Mouse (Mus musculus): ENCODE measurements around the gene Prss36. TPM values are rescaled to one million over a fixed set of nuclear protein-coding genes. Genes with fewer than 3 reads are reported as not detected.
"Not testable (repeated sequence)": the region's sequence is repeated elsewhere in the genome, so short reads cannot be mapped to it uniquely, and the experiment has no call there.

Gene Prss36
- polyA plus RNA-seq, 1 experiment from 2014 or later = 10.9 TPM

GRCm38 (mm10) chr7:127898179-127898956, 48.2 kb downstream of the Prss36 start:
- peaks cover 12% of the 10 kb centered on the region for H3K4me1 ChIP-seq
- H3K4me3 ChIP-seq (replicated peaks) = no peak overlapping the region
- 31% methylated on average over 10 of the region's 10 CpGs for WGBS
- H3K4me2 ChIP-seq = no peak overlapping the region
- no peak overlapping the region for H3K9ac ChIP-seq
- H3K36me3 ChIP-seq = 0 out of 2 replicates have a peak, but pooled peaks cover 6% of the 10 kb centered on the region
- no peaks in the 10 kb centered on the region for H3K9me3 ChIP-seq
- ATAC-seq (ENCODE audit: insufficient read depth, low FRiP score, low read depth) = no peak
- H3K27me3 ChIP-seq (replicated peaks) = no peaks in the 10 kb centered on the region
- peak overlapping the region; percentile 71; the same call in 1 of the 2 replicates for H3K27ac ChIP-seq

DNA sequence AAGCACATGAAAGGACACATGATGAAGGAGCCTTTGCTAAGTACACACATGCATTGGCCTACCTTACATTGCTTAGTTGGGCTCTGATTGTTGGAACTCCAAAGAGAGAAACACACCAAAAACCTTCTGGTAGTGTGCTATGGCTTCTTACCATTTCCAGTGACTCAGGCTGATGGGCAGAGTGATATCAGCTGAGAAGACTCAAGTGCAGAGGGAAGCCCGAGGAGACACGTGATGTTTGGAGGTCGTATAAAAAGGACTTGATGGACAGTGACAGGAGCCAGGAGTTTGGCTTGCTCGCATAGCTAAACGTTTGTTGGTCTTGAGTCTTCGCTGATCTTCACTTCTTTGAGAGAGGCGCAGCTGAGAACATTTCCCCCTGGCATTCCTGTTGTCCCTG, 49.0 kb downstream of the Prss36 start:
- no peak overlapping the region for H3K9ac ChIP-seq
- ATAC-seq (ENCODE audit: insufficient read depth, low FRiP score, low read depth) = no peak
- H3K27me3 ChIP-seq (replicated peaks) = no peaks in the 10 kb centered on the region
- WGBS = 88% methylated on average over 7 of the region's 7 CpGs
- H3K4me2 ChIP-seq = no peak overlapping the region
- H3K27ac ChIP-seq = no peak overlapping the region
- peaks cover 13% of the 10 kb centered on the region for H3K36me3 ChIP-seq
- no peak overlapping the region for H3K4me3 ChIP-seq (replicated peaks)
- peaks cover 12% of the 10 kb centered on the region for H3K4me1 ChIP-seq
- no peaks in the 10 kb centered on the region for H3K9me3 ChIP-seq

DNA sequence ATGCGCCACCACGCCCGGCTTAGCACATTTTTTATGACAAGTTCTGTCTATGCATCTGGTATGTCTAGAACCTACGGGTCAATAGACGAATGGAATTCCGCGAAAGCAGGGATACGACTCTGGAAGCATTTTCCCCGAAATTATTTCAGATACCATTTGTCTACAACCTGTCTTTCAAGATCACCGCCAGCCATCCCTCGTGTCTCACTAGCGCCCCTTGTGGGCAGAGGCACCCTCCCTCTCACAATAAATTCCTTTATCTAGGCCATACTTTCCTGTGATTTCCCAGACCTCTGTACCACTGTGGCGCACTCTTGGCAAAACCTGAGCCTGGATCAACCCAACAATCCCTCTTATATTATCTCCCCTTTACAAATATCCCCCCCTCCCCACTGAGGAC, 50.1 kb downstream of the Prss36 start:
- Histone ChIP-seq H3K4me2 (no peak overlapping the region), H3K27me3 (replicated peaks) (no peaks in the 10 kb centered on the region), H3K9me3 (no peaks in the 10 kb centered on the region), H3K27ac (no peak overlapping the region), H3K9ac (no peak overlapping the region), H3K36me3 (peaks cover 13% of the 10 kb centered on the region), H3K4me1 (peaks cover 12% of the 10 kb centered on the region), H3K4me3 (replicated peaks) (no peak overlapping the region)
- no peak for ATAC-seq (ENCODE audit: insufficient read depth, low FRiP score, low read depth)
- 57% methylated on average over 13 of the region's 13 CpGs for WGBS

DNA sequence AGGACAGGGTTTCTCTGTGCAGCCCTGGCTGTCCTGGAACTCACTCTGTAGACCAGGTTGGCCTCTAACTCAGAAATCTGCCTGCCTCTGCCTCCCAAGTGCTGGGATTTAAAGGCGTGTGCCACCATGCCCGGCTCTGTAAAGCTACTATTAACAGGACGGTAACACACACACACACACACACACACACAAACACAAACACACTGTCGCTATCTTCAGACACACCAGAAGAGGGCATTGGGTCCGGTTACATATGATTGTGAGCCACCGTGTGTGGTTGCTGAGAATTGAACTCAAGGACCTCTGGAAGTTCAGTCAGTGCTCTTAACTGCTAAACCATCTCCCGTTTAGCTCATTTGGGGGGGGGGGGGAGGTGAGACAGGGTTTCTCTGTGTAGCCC, 50.6 kb downstream of the Prss36 start:
- H3K9me3 ChIP-seq; ATAC-seq (ENCODE audit: insufficient read depth, low FRiP score, low read depth); H3K27me3 ChIP-seq (replicated peaks); H3K9ac ChIP-seq: not testable (repeated sequence)
- peak overlapping the region; percentile 22; the same call in 1 of the 2 replicates for H3K27ac ChIP-seq
- peaks cover 12% of the 10 kb centered on the region for H3K4me1 ChIP-seq
- WGBS = 62% methylated on average over 7 of the region's 7 CpGs
- peak overlapping the region; percentile 74 for H3K4me3 ChIP-seq (replicated peaks)
- H3K4me2 ChIP-seq = peak overlapping the region; percentile 85
- peaks cover 13% of the 10 kb centered on the region for H3K36me3 ChIP-seq

- no peaks in the 10 kb centered on the region for H3K27me3 ChIP-seq (replicated peaks)
- peak within 1 kb of the TSS; percentile 74 for H3K4me3 ChIP-seq (replicated peaks)
- H3K4me1 ChIP-seq = peaks cover 12% of the 10 kb centered on the region
- under 1% methylated on average over 26 of the region's 26 CpGs for WGBS
- peak; percentile 95 for ATAC-seq (ENCODE audit: insufficient read depth, low FRiP score, low read depth)
- H3K9me3 ChIP-seq = no peaks in the 10 kb centered on the region
- peak within 1 kb of the TSS; percentile 88 for H3K27ac ChIP-seq
- H3K4me2 ChIP-seq = peak within 1 kb of the TSS; percentile 85
- peak within 1 kb of the TSS; percentile 61 for H3K9ac ChIP-seq
- peaks cover 13% of the 10 kb centered on the region for H3K36me3 ChIP-seq
These were observed 51.1 kb downstream of the Prss36 start, which contains the start of the genes Gm21974 and Vkorc1 for GRCm38 (mm10) chr7:127895442-127895841. TSS of gene Gm21974 (minus strand) at chr7:127895454. TSS of gene Vkorc1 (minus strand) at chr7:127895617.

- Histone ChIP-seq H3K9me3 (no peaks in the 10 kb centered on the region), H3K4me1 (peaks cover 12% of the 10 kb centered on the region), H3K9ac (peak overlapping the region; percentile 61; the same call in 1 of the 2 replicates), H3K36me3 (peaks cover 17% of the 10 kb centered on the region), H3K4me3 (replicated peaks) (peak overlapping the region; percentile 74), H3K27me3 (replicated peaks) (no peaks in the 10 kb centered on the region), H3K27ac (peak overlapping the region; percentile 88; the same call in 1 of the 2 replicates), H3K4me2 (peak overlapping the region; percentile 85)
- 72% methylated on average over 5 of the region's 5 CpGs for WGBS
- ATAC-seq (ENCODE audit: insufficient read depth, low FRiP score, low read depth) = no peak
These were observed 52.0 kb downstream of the Prss36 start for GRCm38 (mm10) chr7:127894480-127894879.

DNA sequence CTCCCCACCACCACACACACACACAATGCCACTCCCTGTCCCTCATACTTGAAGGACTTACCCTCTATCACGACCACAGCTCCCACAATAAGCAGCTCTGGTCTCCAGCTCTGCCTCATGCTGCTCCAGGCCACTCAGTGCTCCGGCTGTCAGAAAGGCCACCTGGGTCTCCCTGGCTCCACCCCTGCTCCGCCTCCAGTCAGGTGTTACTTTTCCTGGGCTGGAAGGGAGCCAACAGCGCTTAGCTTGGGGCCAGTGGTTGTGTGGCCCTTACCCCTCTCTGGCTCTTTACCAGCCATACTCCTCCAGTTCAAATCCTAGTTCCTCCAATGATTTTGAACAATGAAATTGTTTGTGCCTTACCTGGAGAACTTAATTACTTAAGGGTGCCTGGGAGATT, 55.7 kb downstream of the Prss36 start, which contains the start of gene Prss53:
Gene Prss53 (minus strand): TSS at position 173 of the 400 bp plus-strand sequence.
- H3K27me3 ChIP-seq (replicated peaks) = no peaks in the 10 kb centered on the region
- no peak within 1 kb of the TSS for H3K27ac ChIP-seq
- peaks cover 14% of the 10 kb centered on the region for H3K4me1 ChIP-seq
- ATAC-seq (ENCODE audit: insufficient read depth, low FRiP score, low read depth) = no peak
- WGBS = 21% methylated on average over 4 of the region's 4 CpGs
- H3K4me2 ChIP-seq = no peak within 1 kb of the TSS
- no peak within 1 kb of the TSS for H3K4me3 ChIP-seq (replicated peaks)
- H3K9me3 ChIP-seq = no peaks in the 10 kb centered on the region
- peaks cover 42% of the 10 kb centered on the region for H3K36me3 ChIP-seq
- H3K9ac ChIP-seq = no peak within 1 kb of the TSS

DNA sequence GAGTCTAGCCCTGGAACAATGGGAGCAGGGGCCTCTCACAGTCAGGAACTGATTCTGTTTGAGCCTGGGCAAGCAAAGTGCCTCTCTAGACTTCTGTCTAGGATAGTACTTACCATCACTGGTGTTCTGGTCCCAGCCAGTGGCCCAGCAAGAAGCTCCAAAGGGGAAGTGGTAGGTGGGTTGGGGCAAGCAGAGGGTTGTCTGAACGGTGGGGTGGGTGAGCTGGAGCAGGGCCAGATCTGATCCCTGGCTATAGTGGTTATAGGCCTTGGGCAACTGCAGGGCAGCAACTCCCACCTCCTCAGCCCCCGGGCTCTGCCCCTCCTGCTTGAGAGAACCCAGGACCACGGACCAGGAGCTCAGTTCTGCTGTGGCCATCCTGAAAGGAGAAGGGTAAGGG, 57.7 kb downstream of the Prss36 start:
- Histone ChIP-seq H3K9me3 (no peaks in the 10 kb centered on the region), H3K27me3 (replicated peaks) (no peaks in the 10 kb centered on the region), H3K9ac (no peak overlapping the region), H3K36me3 (peaks cover 55% of the 10 kb centered on the region), H3K27ac (no peak overlapping the region), H3K4me3 (replicated peaks) (no peak overlapping the region), H3K4me2 (no peak overlapping the region), H3K4me1 (peaks cover 16% of the 10 kb centered on the region; the same call in 1 of the 2 replicates)
- 71% methylated on average over 3 of the region's 3 CpGs for WGBS
- ATAC-seq (ENCODE audit: insufficient read depth, low FRiP score, low read depth) = no peak

DNA sequence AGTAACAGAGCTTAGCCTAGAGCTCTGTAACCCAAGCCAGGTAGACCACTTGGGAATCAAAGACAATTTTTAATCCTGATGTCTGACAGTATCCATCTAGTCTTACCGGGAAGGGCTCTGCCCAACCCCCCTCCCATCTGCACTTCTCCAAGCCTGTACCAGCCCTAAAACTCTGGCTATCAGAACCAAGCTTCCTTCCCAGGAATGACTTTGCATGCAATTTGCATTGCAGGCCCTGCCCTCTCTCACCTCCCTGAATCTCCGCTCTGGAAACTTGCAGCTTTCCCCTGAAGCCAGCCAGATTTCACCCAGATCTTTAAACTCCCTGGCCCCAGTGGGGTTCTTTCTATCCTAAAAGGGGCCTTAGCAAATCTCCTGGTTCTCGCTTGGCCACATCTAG, 58.7 kb downstream of the Prss36 start:
- 81% methylated on average over 3 of the region's 3 CpGs for WGBS
- no peaks in the 10 kb centered on the region for H3K27me3 ChIP-seq (replicated peaks)
- H3K4me2 ChIP-seq = no peak overlapping the region
- H3K9me3 ChIP-seq = no peaks in the 10 kb centered on the region
- H3K9ac ChIP-seq = no peak overlapping the region
- H3K4me3 ChIP-seq (replicated peaks) = no peak overlapping the region
- peaks cover 21% of the 10 kb centered on the region; the same call in 1 of the 2 replicates for H3K4me1 ChIP-seq
- no peak overlapping the region for H3K27ac ChIP-seq
- no peak for ATAC-seq (ENCODE audit: insufficient read depth, low FRiP score, low read depth)
- peaks cover 55% of the 10 kb centered on the region for H3K36me3 ChIP-seq

DNA sequence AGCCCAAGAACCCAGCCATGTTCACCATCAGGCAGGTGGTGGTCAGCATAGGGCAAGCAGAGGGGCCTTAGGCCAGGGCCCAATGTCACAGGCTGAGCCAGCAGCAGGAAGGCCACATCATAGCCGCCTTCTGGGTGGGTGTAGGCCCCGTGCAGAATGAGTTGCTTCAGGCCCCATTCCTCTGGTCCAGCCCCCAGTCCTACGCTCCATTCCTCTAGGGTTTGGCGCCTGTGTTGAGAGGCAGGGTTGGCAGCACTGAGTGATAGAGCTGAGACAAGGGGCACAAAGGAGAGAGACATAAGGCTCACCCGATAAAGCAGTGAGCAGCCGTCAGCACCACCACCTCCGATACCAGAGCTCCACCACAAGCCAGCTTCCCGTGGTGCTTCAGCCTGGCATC, 59.3 kb downstream of the Prss36 start:
- H3K27ac ChIP-seq = no peak overlapping the region
- no peak overlapping the region for H3K4me2 ChIP-seq
- H3K4me3 ChIP-seq (replicated peaks) = no peak overlapping the region
- no peaks in the 10 kb centered on the region for H3K27me3 ChIP-seq (replicated peaks)
- peaks cover 59% of the 10 kb centered on the region for H3K36me3 ChIP-seq
- ATAC-seq (ENCODE audit: insufficient read depth, low FRiP score, low read depth) = no peak
- WGBS = 86% methylated on average over 8 of the region's 8 CpGs
- H3K4me1 ChIP-seq = peaks cover 21% of the 10 kb centered on the region; the same call in 1 of the 2 replicates
- no peaks in the 10 kb centered on the region for H3K9me3 ChIP-seq
- no peak overlapping the region for H3K9ac ChIP-seq

DNA sequence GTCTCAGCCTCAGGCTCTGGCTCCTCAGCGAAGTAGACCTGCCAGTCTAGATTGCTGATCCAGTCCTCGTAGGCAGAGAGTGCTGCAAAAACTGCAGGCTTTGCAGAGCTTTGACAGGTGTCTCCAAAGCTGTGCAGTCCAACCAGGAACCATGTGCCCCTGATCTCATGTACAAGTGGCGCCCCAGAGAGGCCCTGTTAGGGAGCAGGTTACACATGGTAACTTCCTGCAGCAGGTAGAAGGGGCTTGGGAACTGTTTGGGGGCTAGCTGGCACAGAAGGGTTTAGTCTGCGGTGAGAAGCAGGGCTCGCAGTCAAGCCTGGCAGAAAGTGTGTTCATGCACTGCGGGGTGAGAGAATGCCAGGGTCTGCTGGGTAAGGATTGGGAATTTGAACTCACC, 60.0 kb downstream of the Prss36 start:
- no peak overlapping the region for H3K9ac ChIP-seq
- ATAC-seq (ENCODE audit: insufficient read depth, low FRiP score, low read depth) = no peak
- H3K4me2 ChIP-seq = no peak overlapping the region
- H3K27me3 ChIP-seq (replicated peaks) = no peaks in the 10 kb centered on the region
- no peak overlapping the region for H3K4me3 ChIP-seq (replicated peaks)
- H3K36me3 ChIP-seq = peaks cover 65% of the 10 kb centered on the region
- H3K4me1 ChIP-seq = peaks cover 21% of the 10 kb centered on the region; the same call in 1 of the 2 replicates
- 91% methylated on average over 6 of the region's 6 CpGs for WGBS
- H3K27ac ChIP-seq = no peak overlapping the region
- no peaks in the 10 kb centered on the region for H3K9me3 ChIP-seq

DNA sequence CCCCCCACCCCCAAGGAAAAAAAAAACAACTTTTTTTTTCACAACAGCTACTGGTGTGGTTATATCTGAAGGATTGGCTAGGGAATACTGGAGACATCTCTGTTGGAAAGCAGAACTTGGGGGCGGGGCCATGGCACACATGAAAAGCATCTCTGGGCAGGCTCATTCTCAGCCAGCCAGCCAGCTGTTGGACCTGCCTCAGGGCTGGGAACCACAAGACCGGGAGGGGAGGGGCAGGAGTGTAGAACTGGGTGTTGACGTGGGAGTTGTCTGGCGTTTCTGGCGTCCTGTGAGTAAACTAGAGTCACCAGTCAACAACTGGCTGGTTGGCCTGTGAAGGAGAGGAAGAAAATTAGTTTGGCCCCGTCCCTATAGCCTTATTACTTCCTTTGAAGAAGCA, 60.6 kb downstream of the Prss36 start:
- Histone ChIP-seq H3K27ac (no peak overlapping the region), H3K27me3 (replicated peaks) (no peaks in the 10 kb centered on the region), H3K4me1 (peaks cover 21% of the 10 kb centered on the region; the same call in 1 of the 2 replicates), H3K36me3 (peaks cover 71% of the 10 kb centered on the region), H3K4me3 (replicated peaks) (no peak overlapping the region), H3K4me2 (no peak overlapping the region), H3K9ac (no peak overlapping the region), H3K9me3 (no peaks in the 10 kb centered on the region)
- no peak for ATAC-seq (ENCODE audit: insufficient read depth, low FRiP score, low read depth)
- 53% methylated on average over 6 of the region's 6 CpGs for WGBS
